Mouse (Mus musculus) left cerebral cortex, postnatal 25 days (tissue): Measurements from ENCODE around the gene Pin4. TPM values are rescaled to one million over a fixed set of nuclear protein-coding genes. Genes with fewer than 3 reads are reported as not detected.

Experiments used
- DNase-seq, 2 experiments: peaks; one replicate each; pipeline ENCODE4 v3.0.0; 2022; ENCODE audit warnings: low spot score in 2 of 2, mixed read lengths in 1 of 2
- intact Hi-C: fragments of 180-260 bp; cut with DNase I; formaldehyde crosslinking; loops from one replicate; pipeline ENCODE4 v1.15.1; 2025
- total RNA-seq, 2 experiments: library from RNA; stranded (reverse); gene quantifications; 2 replicates each; pipeline ENCODE4 v1.2.3; 2021

Pin4 gene
- total RNA-seq, 2 experiments from 2014 or later, result 25.9 to 29.4 TPM

GRCm38 (mm10) chrX:102121321-102121720 lies 2.1 kb downstream of the Pin4 start:
- intact Hi-C loops, result no loop called here
- DNase-seq, result no peak

DNA sequence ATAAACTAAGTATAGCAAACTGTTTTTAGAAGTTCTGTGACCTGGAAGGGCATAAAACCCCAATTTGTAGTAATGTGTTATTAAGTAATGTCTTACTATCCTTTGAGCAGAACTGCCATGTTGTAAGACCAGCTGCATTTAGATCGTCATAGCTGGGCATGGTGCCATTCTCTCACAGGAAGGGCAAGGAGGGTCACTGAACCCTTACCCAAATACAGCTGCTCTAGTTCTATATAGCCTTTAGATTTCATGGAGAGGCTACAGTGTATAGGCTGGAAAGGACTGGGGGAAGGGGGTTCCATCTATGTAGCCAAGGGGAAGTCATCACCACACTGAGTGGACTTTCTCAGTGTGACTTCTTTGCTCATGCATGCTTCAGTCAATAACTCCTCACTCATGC lies 21.9 kb downstream of the Pin4 start:
- intact Hi-C loops, result no loop called here
- no peak for DNase-seq

DNA sequence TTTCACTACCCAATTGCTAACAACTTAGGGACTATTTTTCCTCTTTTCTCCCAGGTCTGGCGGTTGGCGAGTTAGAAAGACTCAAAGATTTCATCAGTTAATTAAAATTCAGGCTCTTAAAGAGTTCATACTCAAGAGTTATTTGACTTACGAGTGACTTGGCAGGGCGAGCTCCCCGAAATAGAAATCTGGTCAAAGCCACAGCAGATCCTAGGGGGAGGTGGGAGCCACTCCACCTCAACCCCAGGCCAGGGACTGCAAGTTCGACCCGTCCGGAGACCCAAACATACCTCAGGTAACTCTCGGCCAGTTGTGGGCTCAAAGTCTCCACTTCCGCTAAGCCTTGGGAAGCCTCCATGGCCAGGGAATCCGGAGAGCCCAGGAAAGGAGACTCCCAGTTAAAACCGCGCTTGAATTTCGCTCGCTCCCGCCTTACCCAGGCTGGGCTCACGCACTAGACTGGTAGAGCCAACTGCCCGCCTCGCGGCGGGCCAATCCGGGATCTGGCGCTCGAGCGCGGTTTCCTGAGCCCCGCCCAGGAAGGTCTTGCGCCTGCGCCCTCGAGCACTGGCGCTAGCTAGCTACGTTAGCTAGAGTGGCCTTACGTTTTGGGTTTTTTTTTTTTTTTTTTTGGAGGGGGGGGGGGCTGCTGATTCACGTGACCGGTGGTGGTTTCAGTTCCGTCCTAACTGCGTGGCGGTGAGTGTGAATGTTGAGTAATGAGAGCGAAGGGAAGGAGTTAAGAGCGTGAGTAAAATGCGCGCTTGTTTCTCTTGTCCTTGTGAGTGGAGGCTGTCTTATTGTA lies 37.6 kb downstream of the Pin4 start, which contains the start of gene Ercc6l:
Gene Ercc6l (minus strand): TSS at position 474 of the 805 bp plus-strand sequence.
- peak; percentile 77 to 91 for DNase-seq
- intact Hi-C loops, result loop anchor here (2.0 kb wide), 1 partner anchor 38 kb away; the partner anchor contains the start of gene Pin4

GRCm38 (mm10) chrX:102157423-102157791 lies 38.2 kb downstream of the Pin4 start:
- intact Hi-C loops, result loop anchor here (2.0 kb wide), 1 partner anchor 39 kb away; the partner anchor contains the start of gene Pin4
- DNase-seq, result no peak

GRCm38 (mm10) chrX:102159778-102160177 lies 40.5 kb downstream of the Pin4 start:
- DNase-seq, result peak in 1 of 2 experiments; percentile 10
- intact Hi-C loops, result no loop called here

DNA sequence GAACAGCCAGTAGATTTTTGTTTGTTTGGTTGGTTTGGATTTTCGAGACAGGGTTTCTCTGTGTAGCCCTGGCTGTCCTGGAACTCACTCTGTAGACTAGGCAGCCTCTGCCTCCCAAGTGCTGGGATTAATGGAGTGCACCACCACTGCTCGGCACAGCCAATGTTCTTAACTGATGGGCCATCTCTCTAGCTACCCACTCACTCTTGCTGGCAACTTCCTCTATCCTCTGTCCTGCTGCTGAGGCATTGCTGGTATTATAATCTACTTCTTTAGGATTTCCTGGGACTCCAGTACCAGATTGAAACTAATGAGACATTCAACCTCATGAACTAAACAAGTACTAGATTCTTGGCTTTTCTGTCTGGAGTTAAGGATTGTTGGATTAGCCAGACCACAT lies 41.3 kb downstream of the Pin4 start:
- intact Hi-C loops, result no loop called here
- DNase-seq, result no peak

GRCm38 (mm10) chrX:102163096-102163495 lies 43.8 kb downstream of the Pin4 start:
- intact Hi-C loops, result no loop called here
- DNase-seq, result no peak

- intact Hi-C loops, result no loop called here
- DNase-seq, result no peak
These were observed 44.3 kb downstream of the Pin4 start for GRCm38 (mm10) chrX:102163529-102163928.

DNA sequence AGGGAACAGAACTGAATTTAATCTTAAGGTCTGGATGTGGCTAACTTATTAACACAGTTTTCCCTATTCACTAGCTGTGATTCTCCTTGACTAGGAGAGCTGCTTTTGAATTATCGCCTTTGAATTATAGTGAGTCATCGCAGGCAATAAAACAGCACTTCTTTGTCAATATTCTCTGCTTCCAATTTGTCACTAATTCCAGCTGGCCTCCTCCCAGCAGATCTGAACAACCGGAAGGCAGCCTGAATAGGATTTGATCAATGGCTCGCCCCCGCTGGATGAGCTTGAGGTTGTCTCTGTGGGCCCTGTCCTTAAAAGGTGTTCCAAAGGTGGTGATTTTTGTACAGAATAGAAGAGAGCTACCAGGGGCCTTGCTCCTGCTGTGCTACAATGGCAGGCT lies 47.3 kb downstream of the Pin4 start:
- intact Hi-C loops, result no loop called here
- DNase-seq, result peak in 1 of 2 experiments; percentile 11

DNA sequence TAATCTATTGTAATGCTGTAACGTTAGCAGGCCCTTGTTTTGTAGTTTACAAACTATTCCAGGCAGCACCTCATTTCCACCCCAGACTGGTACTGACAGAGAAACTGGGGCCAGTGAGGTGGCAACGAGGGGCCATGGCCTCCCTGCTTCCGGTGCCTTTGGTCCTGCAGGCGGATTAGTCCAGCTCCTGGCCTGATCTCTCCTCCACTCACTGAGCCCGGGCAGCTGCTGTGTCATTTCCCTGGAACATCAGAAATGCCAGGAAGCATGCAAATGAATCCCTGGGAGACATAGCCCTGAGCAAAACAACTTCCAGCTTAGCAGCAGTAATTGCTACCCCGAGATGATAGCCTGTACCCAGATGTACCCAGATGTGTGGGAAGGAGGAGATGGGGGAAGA lies 47.7 kb downstream of the Pin4 start:
- no peak for DNase-seq
- intact Hi-C loops, result no loop called here

DNA sequence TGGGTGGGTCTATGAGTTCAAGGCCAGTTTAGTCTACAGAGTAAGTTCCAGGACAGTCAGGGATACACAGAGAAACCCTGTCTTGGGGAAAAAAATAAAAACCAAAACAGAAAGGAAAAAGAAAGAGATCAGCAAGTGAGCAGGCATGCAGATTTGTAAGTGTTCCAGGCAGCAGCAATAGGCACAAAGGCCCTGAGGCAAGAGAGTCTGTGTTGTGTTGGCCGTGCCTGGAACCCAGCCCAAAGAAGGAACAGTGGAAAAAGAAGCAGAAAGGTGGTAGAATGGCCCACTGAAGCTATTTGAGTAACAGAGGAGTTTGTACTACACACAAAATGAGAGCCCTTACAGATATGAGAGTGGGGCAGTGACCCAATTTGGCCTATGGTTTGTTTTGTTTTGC lies 50.5 kb downstream of the Pin4 start:
- intact Hi-C loops, result no loop called here

DNA sequence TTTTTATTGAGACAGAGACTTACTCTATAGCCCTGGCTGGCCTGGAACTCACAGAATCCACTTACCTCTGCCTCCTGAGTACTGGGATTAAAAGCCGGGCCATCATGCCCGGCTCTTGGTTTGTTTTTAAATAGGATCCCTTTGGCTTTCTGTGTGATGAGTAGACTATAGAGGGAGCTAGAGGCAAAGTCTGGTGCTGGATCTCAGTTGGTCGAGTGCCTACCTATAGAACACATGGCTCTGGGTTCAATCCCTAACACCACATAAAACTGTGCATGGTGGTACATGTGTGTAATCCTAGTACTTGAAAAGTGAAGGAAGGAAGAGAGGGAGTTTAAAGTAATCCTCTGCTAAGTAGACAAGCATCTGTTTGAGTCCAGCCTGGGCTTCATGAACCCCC lies 50.9 kb downstream of the Pin4 start:
- no peak for DNase-seq
- intact Hi-C loops, result no loop called here

More for the DNA sequence above, 50.5 kb downstream of the Pin4 start:
- DNase-seq, result no peak

GRCm38 (mm10) chrX:102170900-102171299 lies 51.7 kb downstream of the Pin4 start:
- intact Hi-C loops, result no loop called here
- no peak for DNase-seq

- no peak for DNase-seq
- intact Hi-C loops, result no loop called here
These were observed 56.5 kb downstream of the Pin4 start for GRCm38 (mm10) chrX:102175538-102176287.

Other genes with a start within 250 kb of the Pin4 start
- 10 to 100 TPM; 21.9 to 23.1 TPM for gene Rtl5, start 48.1 kb upstream of the Pin4 start, total RNA-seq
- under 1 TPM; 0.09 to 0.14 TPM for gene Ercc6l, start 37.6 kb downstream of the Pin4 start, total RNA-seq
- 100 to 1,000 TPM; 387 to 447 TPM for gene Rps4x, start 69.9 kb downstream of the Pin4 start, total RNA-seq
- gene Cited1, start 132.7 kb downstream of the Pin4 start, total RNA-seq, result 1 to 10 TPM; 3.2 to 3.7 TPM